Mouse (Mus musculus): ENCODE results near the gene Slc38a8. TPM values are rescaled to one million over a fixed set of nuclear protein-coding genes. Genes with fewer than 3 reads are reported as not detected.

The Slc38a8 gene
- total RNA-seq, 2 experiments from 2014 or later: not detected

- DNase-seq: no peak
Measured at GRCm38 (mm10) chr8:119484145-119484896, 17.2 kb downstream of the Slc38a8 start.

- no peak for DNase-seq
Measured at GRCm38 (mm10) chr8:119478684-119479083, 22.8 kb downstream of the Slc38a8 start.

GRCm38 (mm10) chr8:119468091-119468490, 33.4 kb downstream of the Slc38a8 start:
- DNase-seq: no peak

GRCm38 (mm10) chr8:119466794-119467193, 34.7 kb downstream of the Slc38a8 start:
- DNase-seq: no peak

- peak; percentile 41 for DNase-seq
Measured at GRCm38 (mm10) chr8:119466105-119466504, 35.4 kb downstream of the Slc38a8 start.

- DNase-seq: no peak
Measured at GRCm38 (mm10) chr8:119463709-119464108, 37.8 kb downstream of the Slc38a8 start.

- peak; percentile 37 for DNase-seq
Measured at GRCm38 (mm10) chr8:119461356-119461755, 40.1 kb downstream of the Slc38a8 start.

- peak; percentile 36 for DNase-seq
Measured at GRCm38 (mm10) chr8:119459724-119460123, 41.8 kb downstream of the Slc38a8 start.

GRCm38 (mm10) chr8:119456045-119456444, 45.5 kb downstream of the Slc38a8 start:
- DNase-seq: no peak

- no peak for DNase-seq
Measured at GRCm38 (mm10) chr8:119452919-119453318, 48.6 kb downstream of the Slc38a8 start.

DNA sequence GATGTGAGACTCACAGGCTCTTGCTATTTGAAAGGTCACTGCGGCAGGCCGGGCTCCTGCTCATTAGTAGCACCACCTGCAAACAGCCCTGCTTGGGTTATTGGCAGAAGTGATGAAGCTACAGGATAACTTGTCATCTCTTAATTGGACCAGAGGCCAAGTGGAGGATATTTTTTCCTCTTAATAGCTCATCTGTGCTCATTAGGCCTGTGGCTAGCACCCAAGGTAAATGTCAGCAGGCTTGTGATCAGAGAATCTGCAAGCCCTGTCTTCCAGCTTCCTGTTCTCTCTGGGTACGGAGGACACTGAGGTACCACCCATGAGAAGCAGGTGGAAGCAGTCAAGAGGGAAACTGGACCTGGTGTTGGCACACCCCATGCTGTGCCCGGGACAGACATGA, 50.4 kb downstream of the Slc38a8 start:
- no peak for DNase-seq

DNA sequence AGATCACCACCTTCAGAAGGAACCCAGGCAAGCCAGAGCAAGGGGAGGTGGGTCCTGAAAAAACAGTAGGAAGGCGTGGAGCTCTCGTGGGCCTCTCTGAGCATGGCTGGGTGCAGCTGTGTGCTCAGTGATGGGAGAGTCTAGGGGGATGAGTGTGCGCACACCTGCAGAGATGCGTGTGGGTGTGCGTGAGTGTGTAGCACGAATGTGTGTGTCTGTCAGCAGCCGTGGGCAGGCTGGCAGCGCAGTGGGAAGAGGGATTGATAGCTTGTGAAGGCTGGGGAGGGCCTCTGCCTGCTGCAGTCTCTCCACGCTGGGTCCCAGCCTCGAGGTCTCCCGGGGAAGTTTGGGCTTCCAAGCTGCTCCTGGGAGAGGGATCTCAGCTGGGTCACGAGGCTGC, 51.9 kb downstream of the Slc38a8 start:
- DNase-seq: no peak

GRCm38 (mm10) chr8:119447781-119448170, 53.7 kb downstream of the Slc38a8 start:
- DNase-seq: no peak

DNA sequence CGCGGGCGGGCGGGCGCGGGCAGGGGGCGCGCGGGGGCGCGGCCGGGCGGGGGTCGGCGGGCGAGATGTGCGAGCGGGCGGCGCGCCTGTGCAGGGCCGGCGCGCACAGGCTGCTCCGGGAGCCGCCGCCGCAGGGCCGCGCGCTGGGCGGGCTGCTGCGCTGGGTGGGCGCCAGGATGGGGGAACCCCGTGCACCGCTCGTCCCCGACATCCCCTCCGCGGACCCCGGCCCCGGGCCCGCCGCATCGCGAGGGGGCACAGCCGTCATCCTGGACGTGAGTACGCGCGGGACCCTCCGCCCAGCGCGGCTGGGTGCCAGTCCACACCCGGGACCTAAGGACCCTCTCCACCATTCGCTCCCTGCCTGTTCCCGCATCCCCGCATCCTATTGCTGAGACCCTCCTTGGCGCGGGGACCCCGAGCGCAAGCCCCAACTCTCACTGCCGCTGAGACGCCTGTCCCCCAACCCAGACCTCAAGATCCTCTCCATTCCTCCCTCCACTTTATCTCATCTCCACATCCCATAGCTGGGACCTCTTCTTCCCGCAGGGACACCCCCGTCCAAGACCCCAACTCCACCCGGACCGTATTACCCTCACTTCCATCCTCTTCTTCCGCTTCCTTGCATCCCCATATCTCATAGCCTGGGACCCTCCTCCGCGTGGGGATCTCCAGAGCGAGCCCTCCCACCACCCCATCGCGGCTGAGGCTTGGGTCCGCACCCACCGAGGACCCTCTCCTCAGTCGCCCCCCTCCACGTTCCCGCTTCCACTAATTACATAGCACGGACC, 54.3 kb downstream of the Slc38a8 start:
- DNase-seq: no peak

GRCm38 (mm10) chr8:119446211-119446989, 55.1 kb downstream of the Slc38a8 start, which contains the start of gene Necab2:
Gene Necab2, plus strand, starts transcription at chr8:119446719.
- peak; percentile 95 for DNase-seq

DNA sequence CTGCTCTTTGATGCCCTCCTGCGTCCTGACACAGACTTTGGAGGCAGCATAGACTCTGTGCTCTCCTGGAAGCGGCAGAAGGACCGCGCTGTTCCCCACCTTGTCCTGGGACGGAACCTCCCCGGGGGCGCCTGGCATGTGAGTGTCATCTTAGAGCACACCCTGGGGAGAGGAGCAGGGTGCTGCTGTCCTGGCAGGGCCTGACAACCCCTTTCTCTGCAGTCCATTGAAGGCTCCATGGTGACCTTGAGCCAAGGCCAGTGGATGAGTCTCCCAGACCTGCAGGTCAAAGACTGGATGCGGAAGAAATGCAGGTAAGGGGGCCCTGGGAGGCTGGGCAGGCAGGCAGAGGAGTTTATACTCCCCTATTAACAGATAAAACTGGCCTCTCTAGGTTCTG, 58.5 kb downstream of the Slc38a8 start:
- no peak for DNase-seq

DNA sequence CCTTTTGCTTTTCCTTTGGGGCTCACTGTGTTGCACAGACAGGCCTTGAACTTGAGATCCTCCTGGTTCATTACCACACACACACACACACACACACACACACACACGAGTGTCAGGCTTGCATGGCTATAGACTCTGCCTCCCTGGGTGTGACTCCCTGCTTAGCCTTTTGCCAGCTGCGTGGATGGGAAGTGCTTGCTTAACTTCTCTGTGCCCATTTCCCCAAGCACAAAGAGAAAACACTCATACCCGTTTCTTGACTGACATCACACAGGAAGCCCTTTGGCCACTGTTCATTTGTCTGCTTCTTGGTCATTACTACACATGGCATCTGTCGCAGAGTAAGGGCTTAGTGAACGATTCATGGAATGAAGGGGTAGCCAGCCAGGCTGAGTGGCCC, 59.5 kb downstream of the Slc38a8 start:
- DNase-seq: no peak

- DNase-seq: no peak
Measured at GRCm38 (mm10) chr8:119440952-119441270, 60.6 kb downstream of the Slc38a8 start.

GRCm38 (mm10) chr8:119440250-119440951, 61.1 kb downstream of the Slc38a8 start:
- peak; percentile 86 for DNase-seq

GRCm38 (mm10) chr8:119439893-119440249, 61.6 kb downstream of the Slc38a8 start:
- no peak for DNase-seq

DNA sequence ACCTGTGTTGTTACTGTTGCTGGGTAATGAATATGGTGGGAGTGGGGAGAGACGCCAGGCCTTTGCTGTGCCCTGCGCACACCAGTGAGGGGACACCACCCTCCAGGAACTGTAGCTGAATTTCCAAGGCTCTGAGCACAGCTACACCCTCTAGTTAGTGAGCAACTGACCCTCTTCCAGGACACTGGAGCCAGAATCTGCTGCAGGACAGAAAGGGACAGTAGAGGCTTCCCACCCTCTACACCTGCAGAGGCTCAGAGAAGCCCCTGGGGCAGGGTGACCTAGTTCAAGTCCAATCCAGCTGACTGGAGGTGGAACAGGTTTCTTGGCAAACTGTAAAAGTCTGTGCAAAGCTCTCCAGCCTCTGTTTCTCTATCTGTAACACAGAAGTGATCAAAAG, 62.1 kb downstream of the Slc38a8 start:
- no peak for DNase-seq

GRCm38 (mm10) chr8:119438876-119439275, 62.6 kb downstream of the Slc38a8 start:
- DNase-seq: no peak

Data from adrenal gland, postnatal 10 days (tissue).